Mouse (Mus musculus) hindbrain, embryonic 16.5 days (tissue): ENCODE data around the gene L3mbtl3. TPM values are rescaled to one million over a fixed set of nuclear protein-coding genes. Genes with fewer than 3 reads are reported as not detected.

Source experiments
- ATAC-seq: fragments of 200-750 bp; cut with Nextera tagmentation; 2 replicates; pipeline ENCODE4 v1.8.0; 2017; ENCODE audit warnings: moderate TSS enrichment, moderate library complexity
- H3K27ac ChIP-seq: fragments of 300-500 bp; sonication (generic); 2 replicates; pipeline ENCODE4 v1.5.1; 2014; ENCODE audit warnings: low read depth, mild to moderate bottlenecking, control low read depth, low read length, moderate library complexity
- H3K27me3 ChIP-seq: fragments of 300-500 bp; sonication (generic); replicated peaks from 2 replicates; pipeline ENCODE4 v1.6.1; 2014; ENCODE audit warnings: low read length; ENCODE audit not compliant: control insufficient read depth, insufficient read depth
- H3K36me3 ChIP-seq: fragments of 300-500 bp; sonication (generic); 2 replicates; pipeline ENCODE4 v1.6.1; 2014; ENCODE audit warnings: mild to moderate bottlenecking, low read length, moderate library complexity, mixed read lengths; ENCODE audit not compliant: control insufficient read depth, insufficient read depth
- H3K4me1 ChIP-seq: fragments of 300-500 bp; sonication (generic); 2 replicates; pipeline ENCODE4 v1.6.1; 2014; ENCODE audit warnings: low read depth, low read length; ENCODE audit not compliant: control insufficient read depth, insufficient read depth
- H3K4me2 ChIP-seq: fragments of 300-500 bp; sonication (generic); 2 replicates; pipeline ENCODE4 v1.6.1; 2014; ENCODE audit warnings: mild to moderate bottlenecking, low read length, control low read depth, moderate library complexity
- H3K4me3 ChIP-seq: fragments of 300-500 bp; sonication (generic); 2 replicates; pipeline ENCODE4 v1.5.1; 2014; ENCODE audit warnings: mild to moderate bottlenecking, low read length, control low read depth, moderate library complexity
- H3K9ac ChIP-seq: fragments of 300-500 bp; sonication (generic); 2 replicates; pipeline ENCODE4 v1.6.1; 2014; ENCODE audit warnings: low read depth, mild to moderate bottlenecking, control low read depth, low read length, moderate library complexity
- H3K9me3 ChIP-seq: fragments of 300-500 bp; sonication (generic); 2 replicates; pipeline ENCODE4 v1.6.1; 2014; ENCODE audit warnings: mild to moderate bottlenecking, low read length, moderate library complexity; ENCODE audit not compliant: control insufficient read depth
- WGBS: fragments of 180-500 bp; shearing (Covaris S2); extraction: QIAGEN DNeasy Blood & Tissue Kit; methylation state at CpG from one replicate; pipeline ENCODE4 v1.1.7; 2014; 5-methylcytosine and 5-hydroxymethylcytosine counted together
- polyA plus RNA-seq: library from polyadenylated mRNA; unstranded; fragments of >200 nt; fragmentation: Nextera tagmentation; extraction: Ambion mirVana; gene quantifications from 2 replicates; pipeline ENCODE4 v1.2.1, GENCODE M21; 2015

L3mbtl3 gene
- polyA plus RNA-seq, 1 experiment from 2014 or later = 24.5 TPM

DNA sequence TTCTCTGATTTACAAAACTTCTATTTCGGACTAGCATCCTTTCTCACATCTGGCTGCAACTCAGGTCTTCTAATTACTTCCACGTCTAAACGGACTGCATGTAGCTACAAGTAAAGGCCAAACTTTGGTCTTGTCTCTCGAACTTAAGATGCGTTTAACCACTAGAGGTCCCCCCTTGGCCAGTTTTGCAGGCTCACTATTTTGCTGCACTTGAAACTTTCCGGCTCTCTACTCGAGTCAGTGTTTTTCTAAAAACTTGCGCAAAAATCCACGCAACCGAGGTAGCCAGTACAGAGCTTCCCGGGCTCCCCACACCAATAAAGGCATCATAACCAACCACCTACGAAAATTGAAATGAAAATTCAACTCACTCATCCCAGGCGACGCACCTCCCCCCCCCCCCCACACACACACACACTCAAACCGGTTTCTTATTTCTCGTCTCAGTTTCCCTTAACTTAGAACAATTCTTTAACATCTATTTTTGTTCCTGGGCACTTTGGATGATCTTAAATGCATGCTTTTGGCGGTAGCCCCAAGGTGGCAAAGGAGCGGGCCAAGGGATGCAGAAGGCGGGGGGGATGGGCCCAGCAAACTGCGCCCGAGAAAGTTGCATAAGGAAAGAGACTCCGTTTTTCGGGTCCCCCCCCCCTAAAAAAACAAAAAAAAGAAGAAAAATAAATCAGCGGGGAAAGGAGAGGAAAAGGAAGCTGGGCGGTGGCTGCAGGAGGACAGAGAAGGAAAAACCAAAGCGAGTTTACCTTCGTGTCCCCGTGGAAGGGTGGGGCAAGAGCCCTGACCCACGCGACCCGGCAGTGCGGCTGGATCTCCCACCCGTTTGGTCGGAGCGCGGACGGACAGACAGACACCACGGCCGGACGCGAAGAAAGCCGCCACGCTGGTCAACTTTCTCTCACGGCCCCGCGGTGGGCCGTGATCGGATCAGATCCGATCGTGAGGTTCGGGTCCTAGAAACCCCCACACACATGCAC, 2.5 kb downstream of the L3mbtl3 start:
- peak overlapping the region; percentile 69 for H3K4me3 ChIP-seq
- peaks cover 11% of the 10 kb centered on the region for H3K4me1 ChIP-seq
- no peaks in the 10 kb centered on the region for H3K36me3 ChIP-seq
- H3K9ac ChIP-seq = peak overlapping the region; percentile 85
- H3K9me3 ChIP-seq = no peaks in the 10 kb centered on the region
- peak overlapping the region; percentile 99 for H3K4me2 ChIP-seq
- H3K27ac ChIP-seq = peak overlapping the region; percentile 94; the same call in 1 of the 2 replicates
- no peaks in the 10 kb centered on the region for H3K27me3 ChIP-seq
- WGBS = under 1% methylated on average over 51 of the region's 51 CpGs
- peak; percentile 9; the same call in 1 of the 2 replicates for ATAC-seq

GRCm38 (mm10) chr10:26371416-26371815, 4.4 kb downstream of the L3mbtl3 start:
- Histone ChIP-seq H3K27me3 (no peaks in the 10 kb centered on the region), H3K4me1 (peaks cover 4% of the 10 kb centered on the region), H3K9me3 (no peaks in the 10 kb centered on the region), H3K4me3 (no peak overlapping the region), H3K27ac (no peak overlapping the region), H3K9ac (no peak overlapping the region), H3K4me2 (no peak overlapping the region), H3K36me3 (no peaks in the 10 kb centered on the region; the same call in 1 of the 2 replicates)
- WGBS = 68% methylated on average over 7 of the region's 7 CpGs
- ATAC-seq = no peak

DNA sequence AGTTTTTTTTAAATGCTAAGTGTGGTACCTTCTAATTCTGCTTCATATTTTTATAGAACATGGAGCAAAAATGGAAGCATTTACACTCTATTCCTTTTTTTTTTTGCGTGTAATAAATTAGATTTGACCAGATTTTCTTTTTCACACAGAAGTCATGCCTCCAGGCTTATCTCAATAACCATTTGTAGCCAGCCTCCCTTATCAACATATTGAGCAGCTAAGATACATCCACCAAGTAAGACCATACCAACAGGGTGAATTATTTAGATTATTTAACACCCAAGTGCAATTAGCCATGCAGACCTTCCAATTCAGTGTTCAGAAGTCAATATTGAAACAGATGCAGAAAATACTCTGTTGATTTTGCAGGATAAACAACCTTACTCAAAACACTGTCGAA, 10.8 kb downstream of the L3mbtl3 start:
- Histone ChIP-seq H3K27me3 (no peaks in the 10 kb centered on the region), H3K36me3 (no peaks in the 10 kb centered on the region; the same call in 1 of the 2 replicates), H3K27ac (no peak overlapping the region), H3K4me3 (no peak overlapping the region), H3K4me2 (no peak overlapping the region), H3K4me1 (no peaks in the 10 kb centered on the region), H3K9me3 (no peaks in the 10 kb centered on the region), H3K9ac (no peak overlapping the region)
- 89% methylated on average over 2 of the region's 2 CpGs for WGBS
- ATAC-seq = no peak

GRCm38 (mm10) chr10:26364326-26364856, 11.4 kb downstream of the L3mbtl3 start:
- 79% methylated on average over 8 of the region's 8 CpGs for WGBS
- Histone ChIP-seq H3K4me1 (no peaks in the 10 kb centered on the region), H3K9ac (no peak overlapping the region), H3K27me3 (no peaks in the 10 kb centered on the region), H3K36me3 (no peaks in the 10 kb centered on the region; the same call in 1 of the 2 replicates), H3K4me2 (no peak overlapping the region), H3K27ac (no peak overlapping the region), H3K4me3 (no peak overlapping the region), H3K9me3 (no peaks in the 10 kb centered on the region)
- no peak for ATAC-seq

GRCm38 (mm10) chr10:26363605-26364004, 12.2 kb downstream of the L3mbtl3 start:
- 59% methylated on average over 3 of the region's 3 CpGs for WGBS
- no peak; the same call in 1 of the 2 replicates for ATAC-seq
- no peak overlapping the region for H3K27ac ChIP-seq
- no peak overlapping the region for H3K4me2 ChIP-seq
- H3K9ac ChIP-seq = no peak overlapping the region
- no peak overlapping the region for H3K4me3 ChIP-seq
- no peaks in the 10 kb centered on the region; the same call in 1 of the 2 replicates for H3K36me3 ChIP-seq
- no peaks in the 10 kb centered on the region for H3K4me1 ChIP-seq
- no peaks in the 10 kb centered on the region for H3K27me3 ChIP-seq
- H3K9me3 ChIP-seq = no peaks in the 10 kb centered on the region

DNA sequence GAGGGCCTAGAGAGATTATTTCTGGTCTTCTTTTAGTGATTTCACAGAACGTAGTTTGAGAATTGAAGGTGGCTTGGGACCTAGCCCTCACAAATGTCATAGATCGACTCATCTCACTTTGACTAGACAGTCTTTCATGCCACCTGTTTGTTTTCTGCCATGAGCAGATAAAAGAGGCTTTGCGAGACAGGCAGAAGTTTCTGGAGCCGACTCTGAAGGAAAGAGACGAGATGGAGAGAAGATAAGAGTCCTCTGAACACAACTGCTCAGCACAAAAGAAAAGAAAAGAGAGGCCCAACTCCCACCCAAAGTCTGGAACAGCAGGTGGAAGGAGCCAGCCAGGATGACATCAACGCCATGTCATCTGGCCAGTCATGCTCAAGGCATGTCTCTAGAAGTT, 17.0 kb downstream of the L3mbtl3 start:
- H3K36me3 ChIP-seq = no peaks in the 10 kb centered on the region
- H3K27ac ChIP-seq = no peak overlapping the region
- no peaks in the 10 kb centered on the region for H3K9me3 ChIP-seq
- no peak overlapping the region for H3K4me2 ChIP-seq
- no peak for ATAC-seq
- H3K4me3 ChIP-seq = no peak overlapping the region
- H3K4me1 ChIP-seq = no peaks in the 10 kb centered on the region
- H3K27me3 ChIP-seq = no peaks in the 10 kb centered on the region
- no peak overlapping the region for H3K9ac ChIP-seq
- 92% methylated on average over 6 of the region's 6 CpGs for WGBS

DNA sequence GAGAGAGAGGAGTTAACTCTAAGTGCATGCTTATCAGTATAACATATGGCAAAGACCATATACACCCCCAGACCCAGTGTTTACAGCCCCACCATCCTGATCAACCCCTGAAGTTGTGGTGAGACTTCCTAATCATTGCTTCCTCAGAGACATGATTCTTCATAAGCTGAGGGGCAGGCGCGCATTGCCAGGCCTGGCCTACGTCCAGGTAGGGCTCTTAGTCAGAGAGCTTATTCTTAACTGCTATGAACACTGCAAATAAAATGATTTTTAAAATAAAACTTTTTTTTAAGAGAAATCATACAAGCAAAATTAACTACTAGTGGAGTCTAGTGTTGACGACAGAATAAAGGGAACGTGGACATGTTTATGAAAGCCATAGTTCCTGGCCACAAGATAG, 17.5 kb downstream of the L3mbtl3 start:
- Histone ChIP-seq H3K4me3 (no peak overlapping the region), H3K27ac (no peak overlapping the region), H3K4me2 (no peak overlapping the region), H3K36me3 (no peaks in the 10 kb centered on the region), H3K27me3 (no peaks in the 10 kb centered on the region), H3K4me1 (no peaks in the 10 kb centered on the region), H3K9ac (no peak overlapping the region), H3K9me3 (no peaks in the 10 kb centered on the region)
- no peak for ATAC-seq
- 93% methylated on average over 5 of the region's 5 CpGs for WGBS

- no peaks in the 10 kb centered on the region for H3K9me3 ChIP-seq
- no peak overlapping the region for H3K9ac ChIP-seq
- no peak for ATAC-seq
- no peak overlapping the region for H3K4me2 ChIP-seq
- no peaks in the 10 kb centered on the region for H3K4me1 ChIP-seq
- H3K36me3 ChIP-seq = peaks cover 4% of the 10 kb centered on the region; the same call in 1 of the 2 replicates
- no peak overlapping the region for H3K27ac ChIP-seq
- WGBS = 63% methylated on average over 4 of the region's 4 CpGs
- no peaks in the 10 kb centered on the region for H3K27me3 ChIP-seq
- no peak overlapping the region for H3K4me3 ChIP-seq
Observed at GRCm38 (mm10) chr10:26353781-26354180, 22.0 kb downstream of the L3mbtl3 start.

GRCm38 (mm10) chr10:26351129-26351738, 24.5 kb downstream of the L3mbtl3 start:
- 94% methylated on average over 7 of the region's 7 CpGs for WGBS
- 0 out of 2 replicates have a peak, but pooled peaks have one; percentile 11 for ATAC-seq
- no peak overlapping the region for H3K9ac ChIP-seq
- H3K9me3 ChIP-seq = no peaks in the 10 kb centered on the region
- H3K36me3 ChIP-seq = peaks cover 4% of the 10 kb centered on the region; the same call in 1 of the 2 replicates
- H3K4me1 ChIP-seq = no peaks in the 10 kb centered on the region
- no peak overlapping the region for H3K4me3 ChIP-seq
- H3K27ac ChIP-seq = no peak overlapping the region
- no peak overlapping the region for H3K4me2 ChIP-seq
- no peaks in the 10 kb centered on the region for H3K27me3 ChIP-seq
